Mouse (Mus musculus) bone marrow, adult 2 months (tissue): ENCODE measurements around the gene Txndc2.

Experiments
- CTCF ChIP-seq: fragments of 200-500 bp; IDR thresholded peaks from 2 replicates; pipeline ENCODE4 v1.5.1; 2011; ENCODE audit warnings: low read length, control low read depth; ENCODE audit not compliant: control insufficient read depth, insufficient read depth
- POLR2A ChIP-seq: fragments of 200-500 bp; IDR thresholded peaks from 2 replicates; pipeline ENCODE4 v1.6.1; 2011; ENCODE audit warnings: low read depth, mild to moderate bottlenecking, control low read depth, low read length, borderline replicate concordance; ENCODE audit not compliant: control insufficient read depth

DNA sequence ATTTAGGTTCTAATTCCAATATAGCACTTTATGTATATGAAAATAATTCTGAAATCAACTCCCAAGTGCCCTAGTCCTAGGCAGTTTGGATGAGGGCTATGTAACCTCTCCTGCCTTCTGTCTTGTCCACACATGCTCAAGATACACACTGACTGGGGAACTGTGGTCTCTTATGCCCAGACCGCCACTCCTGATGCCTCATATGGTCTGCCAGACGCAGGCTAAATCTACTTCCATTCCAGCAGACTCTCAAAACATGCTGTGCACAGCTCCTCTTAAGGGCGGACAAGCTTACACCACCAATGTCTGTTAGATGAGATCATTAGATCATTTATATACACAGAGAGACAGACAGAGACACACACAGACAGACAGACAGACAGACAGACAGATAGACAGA lies 41.3 kb upstream of the Txndc2 start:
- TF ChIP-seq POLR2A: no peak
- TF ChIP-seq CTCF: no peak
